Mouse (Mus musculus) ovary, adult 18-20 months (tissue): Measurements from ENCODE around the gene Grik5.

Source experiments
- DNase-seq: peaks from one replicate; pipeline ENCODE4 v3.0.0; 2022; ENCODE audit warnings: low spot score, mixed read lengths

Grik5 gene

DNA sequence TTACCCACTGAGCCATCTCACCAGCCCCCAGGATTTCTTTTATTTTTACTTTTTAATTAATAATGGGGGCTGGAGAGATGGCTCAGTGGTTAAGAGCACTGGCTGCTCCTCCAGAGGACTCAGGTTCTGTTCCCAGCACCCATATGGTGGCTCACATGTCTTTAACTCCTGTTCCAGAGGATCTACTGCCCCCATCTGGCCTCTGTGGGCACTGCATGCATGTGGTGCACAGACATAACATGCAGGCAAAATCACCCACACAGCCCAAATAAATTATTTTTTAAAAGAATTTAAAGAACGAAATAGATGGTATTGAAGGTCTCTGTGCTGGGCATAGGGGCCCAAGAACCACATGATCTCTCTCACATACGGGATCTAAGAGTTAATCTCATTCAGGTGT lies 87.8 kb downstream of the Grik5 start:
- no peak for DNase-seq

DNA sequence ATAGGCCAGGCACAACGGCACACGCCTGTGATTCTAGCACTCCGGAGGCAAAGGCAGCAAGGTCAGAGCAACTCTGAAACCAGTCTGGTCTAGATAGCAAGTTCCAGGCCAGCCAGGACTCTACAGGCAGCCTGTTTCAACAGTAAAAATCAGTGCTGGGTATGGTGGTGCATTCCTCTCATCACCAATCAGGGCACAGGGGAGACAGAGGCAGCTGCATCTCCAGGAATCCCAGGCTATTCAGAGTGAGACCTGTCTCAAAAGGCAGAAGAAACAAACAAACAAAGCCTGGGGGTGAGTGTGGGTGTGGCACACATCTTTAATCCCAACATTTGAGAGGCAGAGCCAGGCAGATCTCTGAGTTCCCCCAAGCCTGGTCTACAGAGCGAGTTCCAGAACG lies 88.8 kb downstream of the Grik5 start:
- DNase-seq = no peak

DNA sequence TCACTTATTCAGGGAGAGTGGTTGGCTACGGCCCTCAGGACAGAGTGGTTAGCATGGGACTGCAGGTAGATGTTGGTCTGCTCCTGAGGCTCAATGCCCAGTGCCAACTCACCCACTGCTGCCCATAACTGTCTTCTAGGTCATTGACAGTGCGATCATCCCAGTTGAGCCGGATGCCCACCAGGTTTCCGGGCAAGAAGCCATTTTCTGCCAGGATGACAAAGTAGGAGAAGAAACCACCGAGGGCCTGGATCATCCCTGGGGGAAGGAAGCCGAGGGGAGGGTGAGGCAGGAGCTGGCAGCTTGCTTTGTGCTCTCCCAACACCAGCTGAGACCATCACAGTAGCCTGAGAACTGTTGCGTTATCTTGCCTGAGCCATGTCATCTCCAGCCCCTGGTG lies 91.7 kb downstream of the Grik5 start:
- DNase-seq = no peak

DNA sequence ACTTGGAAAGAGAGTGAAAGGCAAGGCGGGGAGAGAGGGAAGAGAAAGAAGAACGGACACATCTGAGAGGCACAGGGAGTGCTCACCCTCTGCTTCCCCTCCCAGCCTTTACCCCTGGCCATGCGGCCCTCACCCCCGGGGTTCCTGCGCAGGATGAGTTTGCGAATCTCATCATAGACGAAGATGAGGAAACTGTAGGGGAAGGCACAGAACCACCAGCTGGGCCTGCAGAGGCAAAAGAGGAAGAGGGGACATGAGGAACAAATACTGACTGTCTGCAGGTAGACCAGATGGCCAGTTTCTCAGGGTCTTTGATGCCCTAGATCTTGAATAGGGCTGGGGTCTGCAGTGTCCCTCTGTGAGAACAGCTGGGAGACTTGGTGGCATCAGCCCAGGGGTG lies 93.4 kb downstream of the Grik5 start:
- DNase-seq = no peak

DNA sequence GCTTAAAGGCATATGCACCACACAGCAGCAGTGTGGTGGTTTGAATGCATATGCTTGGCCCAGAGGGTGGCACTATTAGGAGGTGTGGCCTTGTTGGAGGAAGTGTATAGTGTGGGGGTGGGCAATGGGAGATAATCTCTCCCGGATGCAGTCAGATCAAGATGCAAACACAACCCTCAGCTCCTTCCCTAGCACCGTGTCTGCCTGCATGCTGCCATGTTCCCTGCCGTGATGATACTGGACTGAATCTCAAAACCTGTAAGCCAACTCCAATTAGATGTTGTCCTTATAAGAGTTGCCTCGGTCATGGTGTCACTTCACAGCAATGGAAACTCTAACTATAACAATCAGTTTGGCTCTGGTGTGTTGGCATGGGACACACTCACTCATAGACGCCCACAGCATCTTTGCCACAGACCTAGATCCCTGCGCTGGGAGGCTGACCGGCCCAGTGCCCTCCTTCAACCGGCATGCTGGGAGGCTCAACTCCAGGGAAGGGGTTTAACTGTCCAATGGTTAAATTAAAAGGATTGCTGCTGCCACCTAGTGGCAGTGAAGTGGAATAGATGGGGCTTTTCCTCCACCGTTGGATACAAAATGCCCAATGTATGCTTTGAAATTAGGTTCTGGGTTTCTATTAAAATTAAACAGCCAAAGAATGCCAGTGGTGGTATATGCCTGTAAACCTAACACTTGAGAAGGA lies 97.1 kb downstream of the Grik5 start:
- DNase-seq = no peak

DNA sequence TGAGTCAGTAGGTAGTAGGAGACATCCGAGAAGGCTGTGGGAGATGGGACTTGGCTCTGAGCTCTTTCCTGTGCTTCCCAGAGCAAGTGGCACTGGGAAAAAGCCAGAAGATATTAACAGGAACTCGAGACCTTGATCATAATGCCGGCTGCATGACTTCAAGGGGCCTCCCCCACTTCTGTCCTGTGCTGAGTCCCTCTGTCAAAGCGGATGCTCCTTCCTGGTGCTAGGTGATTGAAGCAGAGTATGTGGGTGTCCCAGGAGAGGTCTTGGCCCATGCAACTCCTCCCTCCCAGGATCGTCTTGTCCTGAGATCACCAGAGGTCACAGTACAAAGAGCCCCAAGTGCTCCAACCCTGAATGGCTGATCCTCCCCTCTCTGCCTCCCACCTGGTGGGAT lies 98.2 kb downstream of the Grik5 start:
- no peak for DNase-seq

DNA sequence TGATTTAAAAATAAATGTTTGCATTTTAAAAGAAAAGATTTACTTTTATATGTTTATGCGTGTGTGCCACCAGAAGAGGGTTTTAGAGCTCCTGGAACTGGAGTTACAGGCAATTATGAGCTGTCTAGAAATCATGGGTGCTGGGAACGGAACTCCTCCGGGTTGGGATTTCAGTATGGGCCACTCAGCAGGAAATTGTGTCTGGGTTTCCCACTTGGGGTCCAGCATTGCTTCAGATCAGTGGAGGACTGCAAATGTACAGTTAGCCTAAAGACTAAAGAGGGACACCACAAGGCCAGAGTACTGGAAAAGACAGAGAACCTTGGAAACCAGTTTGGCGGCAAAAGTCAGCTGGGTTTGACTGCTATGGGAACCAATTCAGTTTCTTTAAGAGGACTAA lies 98.9 kb downstream of the Grik5 start:
- no peak for DNase-seq

DNA sequence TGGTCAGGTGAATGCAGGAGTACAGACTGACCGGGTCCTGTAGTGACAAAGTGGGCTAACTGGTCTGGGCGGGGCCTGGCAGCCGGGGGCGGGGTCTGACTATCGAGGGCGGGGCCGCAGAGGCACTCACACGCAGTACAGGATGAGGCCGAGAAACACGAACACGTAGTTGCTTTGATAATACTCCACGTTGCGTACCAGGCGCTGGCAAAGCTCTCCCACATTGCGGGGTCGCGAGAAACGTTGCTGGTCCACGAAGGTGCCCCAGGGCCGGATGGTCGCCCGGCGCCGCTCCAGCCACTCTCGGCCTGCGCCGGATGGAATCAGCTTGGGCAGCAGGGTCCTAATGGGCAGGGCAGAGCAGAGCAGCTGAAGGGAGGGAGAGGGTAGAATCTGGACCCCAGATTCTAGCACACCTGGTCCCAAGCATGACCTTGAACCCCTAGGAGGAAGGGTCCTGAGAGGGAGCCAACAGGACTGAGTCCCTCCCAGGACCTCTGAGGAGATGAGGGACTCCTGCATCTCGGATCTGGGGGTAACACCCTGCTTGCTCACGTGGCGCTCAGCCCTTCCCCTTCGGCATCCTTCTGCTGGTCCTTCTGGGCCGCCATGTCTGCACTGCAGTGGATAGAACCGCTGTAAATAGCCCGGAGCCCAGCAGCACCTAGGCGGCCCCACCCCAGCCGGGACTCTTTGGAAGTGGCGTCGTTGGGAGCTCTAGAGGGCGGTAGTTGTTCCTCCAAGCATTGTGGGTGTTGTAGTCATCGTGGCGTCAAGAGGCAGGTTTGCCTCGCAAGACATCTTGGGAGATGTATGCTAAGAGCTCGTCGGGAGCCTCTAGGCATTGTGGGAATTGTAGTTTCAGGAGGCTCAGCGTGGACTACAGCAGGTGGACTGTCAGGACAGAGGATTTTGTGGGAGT lies 99.9 kb downstream of the Grik5 start, which contains the start of gene Rabac1:
Gene Rabac1 (minus strand): TSS at position 783 of the 922 bp plus-strand sequence.
- peak; percentile 90 for DNase-seq

DNA sequence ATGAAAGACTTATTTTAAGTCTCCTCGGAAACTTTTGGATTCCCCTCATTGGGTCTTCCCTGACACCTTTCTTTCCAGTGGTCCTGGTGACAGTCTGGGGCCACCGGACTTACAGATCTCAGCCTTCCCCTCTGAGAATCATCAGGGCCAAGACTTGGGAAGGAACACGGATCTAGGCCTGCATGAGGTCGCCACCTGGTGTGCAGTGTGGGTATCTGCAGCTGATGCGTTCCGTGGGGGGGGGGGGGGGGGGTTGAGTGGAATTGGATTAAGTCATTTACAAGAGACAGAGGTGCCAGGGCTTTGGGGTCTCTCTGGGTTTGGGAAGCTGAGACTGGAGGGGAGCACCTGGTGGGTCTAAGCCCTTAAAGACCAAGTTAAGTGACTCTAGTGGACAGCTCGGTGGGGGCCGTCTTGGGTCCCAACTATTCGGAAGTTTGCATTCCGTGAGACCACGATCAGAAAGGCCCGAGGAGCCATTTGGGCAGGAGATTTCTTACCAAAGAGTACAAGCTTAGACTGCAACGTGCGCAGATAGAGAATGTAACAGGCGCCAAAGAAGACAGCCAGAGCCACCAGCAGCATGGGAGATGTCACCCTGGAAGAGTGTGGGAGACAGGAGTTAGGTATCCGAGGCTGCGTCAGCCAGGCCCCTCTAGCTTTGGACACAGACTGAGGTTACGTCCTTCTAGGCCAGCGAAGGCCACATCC lies 100.7 kb downstream of the Grik5 start:
- DNase-seq = no peak

DNA sequence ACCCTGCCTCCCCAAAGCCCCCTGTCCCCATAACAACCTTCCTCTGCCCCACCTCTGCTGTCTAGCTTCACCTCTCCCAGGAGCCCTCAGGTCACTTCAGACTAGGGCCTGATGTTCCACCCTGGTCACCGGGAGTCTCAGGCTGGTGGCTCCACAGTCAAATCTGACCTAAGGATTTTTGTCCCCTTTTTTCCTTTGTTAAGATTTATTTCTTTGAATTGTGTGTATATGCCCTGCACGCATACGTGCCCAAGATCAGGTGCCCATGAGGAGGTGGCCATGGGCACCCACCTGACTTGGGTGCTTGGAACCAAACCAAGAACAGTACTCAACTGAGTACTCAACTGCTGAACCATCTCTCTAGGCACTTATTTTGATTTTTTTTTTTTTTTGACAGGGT lies 101.8 kb downstream of the Grik5 start:
- DNase-seq = no peak

DNA sequence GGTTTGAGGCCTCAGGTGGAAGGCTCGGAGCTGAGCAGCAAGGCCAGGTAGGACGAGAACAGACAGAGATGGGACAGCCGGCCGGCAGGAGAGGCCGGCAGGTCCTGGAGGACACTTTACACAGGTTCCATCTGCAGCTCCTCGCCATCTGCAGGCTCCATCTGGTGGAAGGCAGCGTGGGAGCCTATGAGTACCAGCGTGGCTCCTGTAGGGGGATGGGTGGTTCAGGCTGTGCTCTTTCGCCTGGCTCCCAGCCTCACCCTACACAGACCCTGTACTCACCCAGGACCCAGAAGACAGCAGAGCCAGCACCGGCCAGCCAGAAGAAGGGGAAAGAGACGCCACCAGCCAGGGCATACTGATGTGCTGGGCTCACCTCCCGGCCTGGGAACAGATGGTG lies 102.3 kb downstream of the Grik5 start:
- DNase-seq = no peak

DNA sequence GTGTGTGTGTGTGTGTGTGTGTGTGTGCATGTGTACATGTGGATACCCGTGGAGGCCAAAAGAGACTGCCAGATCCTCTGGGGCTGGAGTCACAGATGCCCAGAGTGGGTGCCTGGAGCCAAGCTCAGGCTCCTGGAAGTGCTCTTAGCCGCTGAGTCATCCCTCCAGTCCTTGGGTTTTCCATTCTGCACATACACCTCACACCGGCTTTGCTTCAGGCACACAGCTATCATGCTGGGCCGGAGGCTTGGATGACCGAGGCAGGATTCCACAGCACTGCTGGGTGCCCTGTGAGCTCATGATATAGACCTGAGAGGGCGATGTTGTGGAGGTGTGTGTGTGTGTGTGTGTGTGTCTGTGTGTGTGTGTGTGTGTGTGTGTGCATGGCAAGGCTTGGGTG lies 103.7 kb downstream of the Grik5 start:
- no peak for DNase-seq

DNA sequence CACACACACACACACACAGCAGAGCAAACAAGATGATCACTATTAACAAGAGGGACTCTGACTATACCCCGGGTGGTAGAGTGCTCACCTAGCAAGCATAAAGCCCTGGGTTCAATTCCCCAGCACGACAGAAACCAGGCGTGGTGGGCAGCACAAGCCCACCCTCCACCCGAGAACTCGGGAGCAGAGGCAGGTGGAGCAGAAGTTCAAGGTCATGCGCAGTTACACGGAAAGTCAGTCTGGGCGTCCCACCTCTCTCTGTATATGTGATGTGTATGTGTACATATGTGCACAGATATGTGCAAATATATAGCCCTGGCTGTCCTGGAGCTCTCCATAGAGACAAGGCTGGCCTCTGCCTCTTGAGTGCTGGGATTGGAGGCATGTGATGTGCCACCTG lies 104.2 kb downstream of the Grik5 start:
- DNase-seq = no peak

DNA sequence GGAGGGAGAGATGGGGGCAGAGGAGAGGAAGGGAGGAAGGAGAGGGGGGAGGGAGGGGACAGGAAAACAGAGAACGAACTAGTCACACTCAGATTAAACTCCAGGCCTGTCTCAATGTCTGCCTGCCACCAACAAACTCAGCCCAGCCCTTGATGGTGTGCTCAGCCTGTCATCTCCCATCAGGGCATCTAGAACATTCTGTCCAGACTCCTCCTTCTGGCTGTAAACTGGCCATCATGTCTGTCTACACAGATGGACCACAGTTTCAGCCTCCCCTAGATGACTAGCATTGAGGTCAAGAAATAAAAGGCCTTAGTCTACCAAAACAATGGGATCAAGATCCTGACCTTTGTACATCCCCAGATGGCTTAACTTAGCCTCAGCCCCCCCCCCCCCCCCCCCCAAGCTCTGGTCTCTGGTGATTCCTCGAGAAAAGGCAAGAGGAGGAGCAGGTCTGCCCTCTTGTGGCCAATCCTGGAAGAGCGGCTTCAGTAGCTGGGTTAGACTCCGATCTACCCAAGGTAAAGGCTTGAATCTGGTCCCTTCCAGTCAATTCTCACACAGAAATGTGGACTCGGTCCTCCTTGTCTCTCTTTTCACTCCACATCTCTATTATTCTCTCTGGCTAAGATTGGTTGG lies 107.1 kb downstream of the Grik5 start:
- DNase-seq = peak; percentile 35

DNA sequence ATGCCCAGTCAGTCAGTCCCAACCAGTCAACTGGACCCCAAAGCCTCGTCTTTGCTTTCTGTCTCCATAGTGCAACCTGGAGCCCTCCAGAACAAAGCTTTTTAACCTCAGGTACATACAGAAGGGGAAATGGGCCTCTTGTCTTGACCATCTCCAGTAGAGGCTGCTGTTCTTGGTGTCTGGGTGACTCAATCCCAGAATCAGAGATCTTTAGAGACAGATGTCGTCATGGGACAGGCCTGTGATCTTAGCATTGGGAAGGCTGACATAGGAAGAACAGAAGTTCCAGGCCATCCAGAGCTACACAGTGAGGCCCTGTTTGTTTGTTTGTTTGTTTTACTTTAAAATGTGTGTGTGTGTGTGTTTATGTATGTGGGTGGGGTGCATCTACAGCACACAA lies 107.9 kb downstream of the Grik5 start:
- no peak for DNase-seq
